ENCODE assay signal across 8 mouse cellular contexts in the genomic region with DNA sequence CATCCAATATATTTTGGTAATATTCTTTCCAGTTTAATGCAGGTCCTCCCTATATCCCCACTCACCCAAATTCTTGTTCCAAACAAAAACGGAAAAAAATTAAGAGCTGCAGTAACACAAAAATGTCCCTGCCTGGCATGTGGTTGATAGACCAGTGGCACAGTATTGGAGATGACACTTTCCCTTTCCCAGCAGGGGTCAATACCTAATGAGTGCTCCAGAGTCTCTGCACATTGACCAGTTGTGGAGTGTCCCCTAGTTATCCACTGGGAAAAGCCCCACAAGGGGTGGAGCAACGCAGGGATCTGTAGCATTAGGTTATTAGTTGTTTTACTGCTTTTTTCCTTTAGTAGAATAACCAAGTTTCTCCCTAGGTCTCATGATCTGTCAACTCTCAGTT. TPM values are rescaled to one million over a fixed set of nuclear protein-coding genes. Genes with fewer than 3 reads are reported as not detected.
A peak's percentile ranks its signal among the peaks of the same experiment; 100 is the strongest.
DNase-seq lines count a peak whose midpoint lies in the region; ATAC-seq lines count a peak whose summit lies in the region.

No protein-coding gene starts in this region.

- H3K4me3 ChIP-seq in heart, embryonic 15.5 days, result peak overlapping the region; percentile 64
- H3K4me3 ChIP-seq in embryonic facial prominence, embryonic 12.5 days, result peak overlapping the region; percentile 36
- H3K4me3 ChIP-seq in intestine, embryonic 15.5 days (replicated peaks), result peak overlapping the region; percentile 44
- H3K4me3 ChIP-seq in neural tube, embryonic 12.5 days, result 0 out of 2 replicates have a peak overlapping the region, but pooled peaks have one; percentile 11

- no peak for DNase-seq in heart, postnatal 36 days
- DNase-seq in kidney, postnatal 4 days, result no peak
- DNase-seq in spleen, postnatal 36 days (ENCODE audit: low spot score in 2 of 2), result no peak
- DNase-seq in lung, postnatal 4 days, result no peak

- no peaks in the 10 kb centered on the region for H3K27me3 ChIP-seq in heart, embryonic 15.5 days
- H3K27me3 ChIP-seq in embryonic facial prominence, embryonic 12.5 days, result no peaks in the 10 kb centered on the region
- H3K27me3 ChIP-seq in intestine, embryonic 15.5 days (replicated peaks), result no peaks in the 10 kb centered on the region
- H3K27me3 ChIP-seq in neural tube, embryonic 12.5 days (replicated peaks), result no peaks in the 10 kb centered on the region

- 35% methylated on average over 2 of the region's 2 CpGs for WGBS in heart, embryonic 15.5 days
- WGBS in embryonic facial prominence, embryonic 12.5 days, result 39% methylated on average over 2 of the region's 2 CpGs
- WGBS in intestine, embryonic 15.5 days, result 34% methylated on average over 2 of the region's 2 CpGs
- 39% methylated on average over 2 of the region's 2 CpGs for WGBS in neural tube, embryonic 12.5 days

- no peak overlapping the region for H3K27ac ChIP-seq in heart, embryonic 15.5 days
- H3K27ac ChIP-seq in embryonic facial prominence, embryonic 12.5 days, result no peak overlapping the region
- no peak overlapping the region for H3K27ac ChIP-seq in intestine, embryonic 15.5 days
- no peak overlapping the region for H3K27ac ChIP-seq in neural tube, embryonic 12.5 days

- peaks cover 4% of the 10 kb centered on the region for H3K4me1 ChIP-seq in heart, embryonic 15.5 days (replicated peaks)
- H3K4me1 ChIP-seq in embryonic facial prominence, embryonic 12.5 days, result no peaks in the 10 kb centered on the region
- H3K4me1 ChIP-seq in intestine, embryonic 15.5 days (replicated peaks), result no peaks in the 10 kb centered on the region
- H3K4me1 ChIP-seq in neural tube, embryonic 12.5 days, result peaks cover 9% of the 10 kb centered on the region

- no peaks in the 10 kb centered on the region for H3K9me3 ChIP-seq in heart, embryonic 15.5 days (replicated peaks)
- no peaks in the 10 kb centered on the region for H3K9me3 ChIP-seq in embryonic facial prominence, embryonic 12.5 days
- no peaks in the 10 kb centered on the region for H3K9me3 ChIP-seq in intestine, embryonic 15.5 days
- no peaks in the 10 kb centered on the region for H3K9me3 ChIP-seq in neural tube, embryonic 12.5 days

- H3K4me2 ChIP-seq in heart, embryonic 15.5 days, result peak overlapping the region; percentile 84
- H3K4me2 ChIP-seq in embryonic facial prominence, embryonic 12.5 days (replicated peaks), result peak overlapping the region; percentile 60
- peak overlapping the region; percentile 85 for H3K4me2 ChIP-seq in intestine, embryonic 15.5 days (replicated peaks)
- peak overlapping the region; percentile 56 for H3K4me2 ChIP-seq in neural tube, embryonic 12.5 days (replicated peaks)

- no peak for ATAC-seq in heart, embryonic 15.5 days (replicated peaks; ENCODE audit: insufficient number of reproducible peaks, insufficient read depth, low FRiP score, low read depth)
- no peak for ATAC-seq in embryonic facial prominence, embryonic 12.5 days (ENCODE audit: insufficient number of reproducible peaks, insufficient read depth, low FRiP score, low TSS enrichment)
- ATAC-seq in intestine, embryonic 15.5 days, result peak; percentile 69
- ATAC-seq in neural tube, embryonic 12.5 days (ENCODE audit: low FRiP score, low read depth), result 0 out of 2 replicates have a peak, but pooled peaks have one; percentile 31

- intact Hi-C loops in heart, postnatal 36 days (cut with DNase I), result no loop called here

- H3K36me3 ChIP-seq in heart, embryonic 15.5 days, result peaks cover 37% of the 10 kb centered on the region
- peaks cover 35% of the 10 kb centered on the region for H3K36me3 ChIP-seq in embryonic facial prominence, embryonic 12.5 days
- H3K36me3 ChIP-seq in intestine, embryonic 15.5 days, result peaks cover 12% of the 10 kb centered on the region; the same call in 1 of the 2 replicates
- H3K36me3 ChIP-seq in neural tube, embryonic 12.5 days, result peaks cover 33% of the 10 kb centered on the region

- H3K9ac ChIP-seq in heart, embryonic 15.5 days, result peak overlapping the region; percentile 53
- peak overlapping the region; percentile 57; the same call in 1 of the 2 replicates for H3K9ac ChIP-seq in embryonic facial prominence, embryonic 12.5 days
- H3K9ac ChIP-seq in intestine, embryonic 15.5 days, result peak overlapping the region; percentile 40
- peak overlapping the region; percentile 44; the same call in 1 of the 2 replicates for H3K9ac ChIP-seq in neural tube, embryonic 12.5 days

RNA-seq across cellular contexts. Expression of a gene that starts 30.6 kb away (rescaled TPM):
- 58.2 and 65.0 TPM in 2 replicates for polyA plus RNA-seq in heart, embryonic 15.5 days (2015; fragmentation: Nextera tagmentation; extraction: Ambion mirVana)
- total RNA-seq in heart, postnatal 36 days (2021), result 10 to 100 TPM; 45.8 to 48.5 TPM
- polyA plus RNA-seq in embryonic facial prominence, embryonic 12.5 days (2016; fragmentation: Nextera tagmentation; extraction: Ambion mirVana), result 104 and 120 TPM in 2 replicates
- polyA plus RNA-seq in intestine, embryonic 15.5 days (2015; fragmentation: Nextera tagmentation; extraction: Ambion mirVana), result 96.9 and 107 TPM in 2 replicates
- polyA plus RNA-seq in neural tube, embryonic 12.5 days (2016; fragmentation: Nextera tagmentation; extraction: Ambion mirVana), result 98.3 and 109 TPM in 2 replicates

RNA-seq across cellular contexts. Expression of a gene that starts 30.7 kb away (rescaled TPM):
- 19.8 and 20.5 TPM in 2 replicates for polyA plus RNA-seq in heart, embryonic 15.5 days (2015; fragmentation: Nextera tagmentation; extraction: Ambion mirVana)
- total RNA-seq in heart, postnatal 36 days (2021), result 1 to 10 TPM; 4.6 to 6.0 TPM
- polyA plus RNA-seq in embryonic facial prominence, embryonic 12.5 days (2016; fragmentation: Nextera tagmentation; extraction: Ambion mirVana), result 38.5 and 43.6 TPM in 2 replicates
- polyA plus RNA-seq in intestine, embryonic 15.5 days (2015; fragmentation: Nextera tagmentation; extraction: Ambion mirVana), result 32.3 and 33.4 TPM in 2 replicates
- 39.3 and 41.4 TPM in 2 replicates for polyA plus RNA-seq in neural tube, embryonic 12.5 days (2016; fragmentation: Nextera tagmentation; extraction: Ambion mirVana)

RNA-seq across cellular contexts. Expression of a gene that starts 41.5 kb away (rescaled TPM):
- 11.6 and 13.3 TPM in 2 replicates for polyA plus RNA-seq in heart, embryonic 15.5 days (2015; fragmentation: Nextera tagmentation; extraction: Ambion mirVana)
- 10 to 100 TPM; 44.8 to 55.3 TPM for total RNA-seq in heart, postnatal 36 days (2021)
- 16.2 and 16.9 TPM in 2 replicates for polyA plus RNA-seq in embryonic facial prominence, embryonic 12.5 days (2016; fragmentation: Nextera tagmentation; extraction: Ambion mirVana)
- polyA plus RNA-seq in intestine, embryonic 15.5 days (2015; fragmentation: Nextera tagmentation; extraction: Ambion mirVana), result 13.9 TPM in 2 replicates
- 18.3 and 18.4 TPM in 2 replicates for polyA plus RNA-seq in neural tube, embryonic 12.5 days (2016; fragmentation: Nextera tagmentation; extraction: Ambion mirVana)

Comparison
In these comparisons a context has a peak if more than half of its experiments do, and no peak if none do; other contexts are left out.
1. ATAC-seq: peak in intestine, embryonic 15.5 days (single experiment) and neural tube, embryonic 12.5 days (single experiment); none in heart, embryonic 15.5 days (single experiment) and embryonic facial prominence, embryonic 12.5 days (single experiment).
2. H3K4me3 ChIP-seq: peak in every context shown above with its lines; median percentile 64 in heart, embryonic 15.5 days; 44 in intestine, embryonic 15.5 days; 36 in embryonic facial prominence, embryonic 12.5 days; 11 in neural tube, embryonic 12.5 days.
3. Peak in every context shown above with its lines, with median percentiles within 50 percentile points of each other: H3K4me2 ChIP-seq and H3K9ac ChIP-seq.